Mouse (Mus musculus): Measurements from ENCODE around the gene Dio1. TPM values are rescaled to one million over a fixed set of nuclear protein-coding genes. Genes with fewer than 3 reads are reported as not detected.

Gene Dio1
- total and polyA plus RNA-seq, 3 experiments = 0.13 TPM; not detected in 2

DNA sequence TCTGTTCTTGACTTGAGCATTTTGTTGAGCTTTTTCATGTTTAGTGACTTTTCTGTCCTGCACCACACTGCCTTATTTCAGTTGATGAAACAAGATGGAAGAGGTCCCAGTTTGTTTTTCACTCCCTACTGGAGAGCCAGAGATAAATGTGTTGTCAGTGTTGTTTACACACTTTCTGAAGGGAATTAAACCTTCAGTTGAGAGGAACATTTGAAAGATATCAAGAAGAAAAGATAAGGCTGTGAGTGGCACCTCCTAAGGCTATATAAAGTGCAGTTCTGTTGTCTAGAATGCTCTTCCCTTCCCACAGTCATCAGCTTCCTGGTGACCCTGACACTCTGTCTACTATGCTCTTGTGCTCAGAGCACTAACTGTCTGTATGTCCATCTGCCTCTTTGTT is 44.4 kb upstream of the Dio1 start:
- no peaks in the 10 kb centered on the region for H3K79me2 ChIP-seq (ENCODE audit: control insufficient read depth, insufficient read depth, low read length, poor library complexity)
- peak; percentile 27 for DNase-seq (ENCODE audit: low read depth, low spot score)
- H3K27me3 ChIP-seq (ENCODE audit: control insufficient read depth in 1 of 2, insufficient read depth in 2 of 2, low read length in 2 of 2) = no peaks in the 10 kb centered on the region
- H3K36me3 ChIP-seq (ENCODE audit: control insufficient read depth in 1 of 2, insufficient read depth in 2 of 2, low read length in 2 of 2) = no peaks in the 10 kb centered on the region
- no peak for TF ChIP-seq NRF1 (IDR thresholded peaks at IDR 0.05; ENCODE audit: insufficient read depth, low read depth, low read length, poor library complexity, severe bottlenecking)
- TF ChIP-seq MXI1 (IDR thresholded peaks at IDR 0.05; ENCODE audit: low read depth, low read length) = no peak
- TF ChIP-seq CTCF (IDR thresholded peaks at IDR 0.05 in 2 of 3, conservative IDR thresholded peaks at IDR 0.05 in 1 of 3; ENCODE audit: control insufficient read depth in 1 of 3, insufficient read depth in 1 of 3, low read depth in 2 of 3, low read length in 3 of 3, poor library complexity in 1 of 3, severe bottlenecking in 1 of 3) = no peak
- peak; percentile 29 to 54; a peak in 2 of 4 replicates for TF ChIP-seq EP300 (IDR thresholded peaks at IDR 0.05; ENCODE audit: low read depth in 1 of 2, low read length in 2 of 2)
- TF ChIP-seq USF2 (IDR thresholded peaks at IDR 0.05; ENCODE audit: borderline replicate concordance in 1 of 2, insufficient read depth in 1 of 2, low read depth in 1 of 2, low read length in 2 of 2) = no peak
- TF ChIP-seq ZKSCAN1 (IDR thresholded peaks at IDR 0.05; ENCODE audit: low read depth, low read length) = no peak
- TF ChIP-seq E2F4 (IDR thresholded peaks at IDR 0.05; ENCODE audit: borderline replicate concordance, low read depth, low read length) = no peak
- TF ChIP-seq MAFK (IDR thresholded peaks at IDR 0.05; ENCODE audit: borderline replicate concordance, low read depth, low read length) = no peak
- TF ChIP-seq UBTF (IDR thresholded peaks at IDR 0.05; ENCODE audit: borderline replicate concordance, insufficient read depth, low read depth, low read length) = no peak
- TF ChIP-seq CHD1 (IDR thresholded peaks at IDR 0.05; ENCODE audit: low read depth, low read length) = no peak
- 0 out of 2 replicates have a peak, but pooled peaks have one; percentile 12 for TF ChIP-seq TCF12 (IDR thresholded peaks at IDR 0.05; ENCODE audit: low read depth, low read length)
- no peak for TF ChIP-seq MEF2A (IDR thresholded peaks at IDR 0.05; ENCODE audit: extremely low read depth, insufficient replicate concordance, low read depth, low read length, poor library complexity, severe bottlenecking)
- no peak for TF ChIP-seq POLR2AphosphoS2 (IDR thresholded peaks at IDR 0.05; ENCODE audit: low read length)
- peak; percentile 56 for TF ChIP-seq GATA1 (IDR thresholded peaks at IDR 0.05; ENCODE audit: low read depth, low read length)
- no peak overlapping the region for H3K9ac ChIP-seq (ENCODE audit: control insufficient read depth, low read depth, low read length, poor library complexity, severe bottlenecking)
- peaks cover 3 to 6% of the 10 kb centered on the region in 2 experiments; a peak in 2 of 4 replicates for H3K4me1 ChIP-seq (ENCODE audit: control insufficient read depth in 1 of 2, insufficient read depth in 2 of 2, low read length in 2 of 2)
- H3K9me3 ChIP-seq (replicated peaks; ENCODE audit: insufficient read depth, low read length) = no peaks in the 10 kb centered on the region
- H3K4me3 ChIP-seq (ENCODE audit: control insufficient read depth in 1 of 2, insufficient read depth in 1 of 2, low read depth in 2 of 2, low read length in 2 of 2) = no peak overlapping the region
- peak overlapping the region; percentile 16; the same call in 1 of the 2 replicates for H3K27ac ChIP-seq (ENCODE audit: control insufficient read depth, low read depth, low read length)

DNA sequence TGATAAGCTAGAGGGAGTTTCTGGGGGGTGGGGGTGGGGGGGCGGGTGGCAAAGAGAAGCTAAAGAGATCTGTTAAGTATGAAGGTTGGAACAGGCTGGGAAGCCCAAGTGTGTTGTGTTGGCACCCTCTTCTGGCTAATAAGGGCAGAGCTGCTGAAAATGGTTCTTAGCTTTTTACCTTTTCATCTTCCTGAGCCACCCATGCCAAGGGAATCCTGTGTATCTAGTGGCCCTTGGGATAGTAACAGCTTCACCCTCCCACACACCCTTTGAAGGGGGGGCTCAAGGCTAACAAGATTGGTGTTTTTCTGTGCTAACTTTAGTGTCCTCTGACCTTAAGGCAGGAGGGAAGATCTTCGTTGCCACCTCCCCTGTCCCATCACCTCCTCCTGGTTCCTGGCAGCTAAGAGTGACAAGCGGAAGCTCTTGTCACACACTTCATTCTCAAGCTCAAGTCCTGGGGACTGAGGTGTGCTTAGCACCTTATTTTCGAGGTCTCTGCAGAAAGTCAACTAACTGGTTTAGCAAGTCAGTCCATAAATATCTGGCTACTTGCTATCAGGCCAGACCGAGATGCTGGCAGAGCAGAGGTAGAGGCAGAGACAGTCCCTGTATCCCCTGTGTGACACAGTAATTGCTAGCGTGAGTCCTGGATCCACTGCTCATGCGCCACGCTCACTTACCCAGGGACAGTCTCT is 42.5 kb upstream of the Dio1 start:
- no peak overlapping the region for H3K9ac ChIP-seq (ENCODE audit: control insufficient read depth, low read depth, low read length, poor library complexity, severe bottlenecking)

More for the DNA sequence above, 42.5 kb upstream of the Dio1 start:
- DNase-seq (ENCODE audit: low read depth, low spot score) = peak; percentile 56
- H3K27me3 ChIP-seq (ENCODE audit: control insufficient read depth in 1 of 2, insufficient read depth in 2 of 2, low read length in 2 of 2) = no peaks in the 10 kb centered on the region
- H3K9me3 ChIP-seq (replicated peaks; ENCODE audit: insufficient read depth, low read length) = no peaks in the 10 kb centered on the region
- H3K79me2 ChIP-seq (ENCODE audit: control insufficient read depth, insufficient read depth, low read length, poor library complexity) = no peaks in the 10 kb centered on the region
- peaks cover 3 to 6% of the 10 kb centered on the region in 2 experiments; a peak in 2 of 4 replicates for H3K4me1 ChIP-seq (ENCODE audit: control insufficient read depth in 1 of 2, insufficient read depth in 2 of 2, low read length in 2 of 2)
- H3K4me3 ChIP-seq (ENCODE audit: control insufficient read depth in 1 of 2, insufficient read depth in 1 of 2, low read depth in 2 of 2, low read length in 2 of 2) = no peak overlapping the region
- TF ChIP-seq EP300 (IDR thresholded peaks at IDR 0.05; ENCODE audit: low read depth in 1 of 2, low read length in 2 of 2) (no peak), E2F4 (IDR thresholded peaks at IDR 0.05; ENCODE audit: borderline replicate concordance, low read depth, low read length) (no peak), MXI1 (IDR thresholded peaks at IDR 0.05; ENCODE audit: low read depth, low read length) (no peak), MAX (IDR thresholded peaks at IDR 0.05; ENCODE audit: low read length) (no peak), MYB (IDR thresholded peaks at IDR 0.05; ENCODE audit: low read depth, low read length) (no peak), CTCF (IDR thresholded peaks at IDR 0.05 in 2 of 3, conservative IDR thresholded peaks at IDR 0.05 in 1 of 3; ENCODE audit: control insufficient read depth in 1 of 3, insufficient read depth in 1 of 3, low read depth in 2 of 3, low read length in 3 of 3, poor library complexity in 1 of 3, severe bottlenecking in 1 of 3) (peak; percentile 37 to 68 (median 54); a peak in 5 of 6 replicates), ZC3H11A (IDR thresholded peaks at IDR 0.05; ENCODE audit: low read depth, low read length) (peak; percentile 51), HCFC1 (IDR thresholded peaks at IDR 0.05; ENCODE audit: low read depth, low read length) (no peak), GABPA (IDR thresholded peaks at IDR 0.05; ENCODE audit: low read depth, low read length) (no peak), ZNF384 (IDR thresholded peaks at IDR 0.05; ENCODE audit: low read depth, low read length) (no peak), KAT2A (conservative IDR thresholded peaks at IDR 0.05; ENCODE audit: low read depth, low read length) (no peak), SMC3 (IDR thresholded peaks at IDR 0.05; ENCODE audit: low read depth, low read length) (peak; percentile 58), MAFK (IDR thresholded peaks at IDR 0.05; ENCODE audit: borderline replicate concordance, low read depth, low read length) (no peak), UBTF (IDR thresholded peaks at IDR 0.05; ENCODE audit: borderline replicate concordance, insufficient read depth, low read depth, low read length) (no peak), MYC (IDR thresholded peaks at IDR 0.05; ENCODE audit: low read depth, low read length) (no peak), CHD1 (IDR thresholded peaks at IDR 0.05; ENCODE audit: low read depth, low read length) (no peak), RAD21 (IDR thresholded peaks at IDR 0.05; ENCODE audit: low read depth, low read length) (peak; percentile 75), CHD2 (IDR thresholded peaks at IDR 0.05; ENCODE audit: low read length) (no peak), MEF2A (IDR thresholded peaks at IDR 0.05; ENCODE audit: extremely low read depth, insufficient replicate concordance, low read depth, low read length, poor library complexity, severe bottlenecking) (no peak), RCOR1 (IDR thresholded peaks at IDR 0.05; ENCODE audit: low read depth, low read length) (no peak), TBP (IDR thresholded peaks at IDR 0.05; ENCODE audit: low read depth, low read length) (no peak)
- no peaks in the 10 kb centered on the region for H3K36me3 ChIP-seq (ENCODE audit: control insufficient read depth in 1 of 2, insufficient read depth in 2 of 2, low read length in 2 of 2)
- H3K27ac ChIP-seq (ENCODE audit: control insufficient read depth, low read depth, low read length) = no peak overlapping the region

Data from MEL (cell line).